Mouse (Mus musculus) spleen, adult 2 months (tissue): ENCODE data around the gene Rmdn3.

Source experiments
- CTCF ChIP-seq: fragments of 200-500 bp; IDR thresholded peaks from 2 replicates; pipeline ENCODE4 v1.5.1; 2011; ENCODE audit warnings: mild to moderate bottlenecking, inconsistent platforms; ENCODE audit not compliant: insufficient read depth, insufficient read length, insufficient replicate concordance; ENCODE audit errors: extremely low read depth
- POLR2A ChIP-seq: fragments of 200-500 bp; IDR thresholded peaks from 2 replicates; pipeline ENCODE4 v1.6.1; 2011; ENCODE audit warnings: low read depth, low read length, inconsistent platforms

DNA sequence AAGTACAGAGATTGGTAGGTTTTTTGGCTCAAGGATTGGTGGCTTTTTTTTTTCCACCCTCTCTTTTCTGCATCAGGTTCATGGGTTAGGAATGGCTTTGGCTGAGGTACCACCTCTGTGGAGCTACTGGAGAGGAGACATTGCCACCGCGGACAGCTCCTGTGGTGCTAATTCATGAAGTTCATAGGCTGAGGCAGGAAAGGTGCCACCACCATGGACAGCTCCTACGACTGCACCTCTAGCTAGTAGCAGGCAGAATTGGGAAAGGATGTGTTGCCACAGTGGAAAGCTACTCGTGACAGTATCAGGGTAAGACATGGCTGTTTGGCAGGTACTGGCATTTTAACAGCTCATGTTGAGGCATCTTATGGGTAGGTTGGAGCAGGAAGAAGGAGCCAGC, 48.3 kb downstream of the Rmdn3 start:
- no peak for TF ChIP-seq CTCF
- TF ChIP-seq POLR2A: no peak
